Mouse (Mus musculus): ENCODE measurements at regions not wholly inside any gene's neighbourhood (a gene's known extent, or its start where the extent isn't known, plus 50 kb on each side); places are given as distances from the start of the nearest gene placed in this dataset.

GRCm38 (mm10) chr7:71873817-71874216, 432.6 kb downstream of the Mctp2 start:
- DNase-seq: no peak

DNA sequence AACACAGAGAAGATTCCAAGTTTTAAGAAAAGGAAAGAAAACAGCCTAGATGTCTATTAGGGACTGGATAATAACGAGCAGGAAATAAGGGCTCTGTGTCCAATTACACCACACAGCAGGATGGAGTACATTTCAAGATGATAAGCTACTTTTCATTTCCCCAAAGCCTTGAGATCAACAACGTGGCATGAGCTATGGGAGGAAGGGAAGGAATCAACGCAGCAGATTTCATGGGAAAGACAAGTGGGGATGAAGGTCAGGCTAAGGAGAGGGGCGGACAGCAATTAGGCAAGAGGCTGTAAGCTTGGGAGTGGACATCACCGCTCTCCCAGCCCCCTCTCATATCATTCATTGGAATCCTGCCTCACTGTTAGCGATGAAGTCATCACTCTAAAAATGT, 433.5 kb downstream of the Mctp2 start:
- no peak for DNase-seq

DNA sequence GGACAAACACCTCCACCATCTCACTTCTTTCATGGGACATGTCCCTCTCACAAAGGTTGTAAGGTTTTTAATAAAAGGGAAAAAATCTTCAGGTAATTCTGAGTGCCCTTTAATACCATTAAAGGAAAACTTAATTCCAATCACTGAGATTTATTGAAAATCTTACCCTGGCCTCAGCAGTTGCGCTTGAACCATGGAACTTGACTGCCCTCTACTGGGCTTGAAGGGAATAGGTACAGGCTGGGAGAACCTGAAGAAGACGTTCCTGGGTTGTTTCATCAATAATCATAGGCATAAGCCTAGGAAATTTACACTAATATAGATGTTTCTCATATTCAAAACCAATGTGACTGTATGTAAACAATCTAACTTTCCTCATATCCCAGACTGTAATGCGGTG, 439.3 kb downstream of the Mctp2 start:
- peak; percentile 14 for DNase-seq

GRCm38 (mm10) chr7:71865371-71866166, 440.8 kb downstream of the Mctp2 start:
- no peak for DNase-seq

GRCm38 (mm10) chr7:71852864-71853263, 453.5 kb downstream of the Mctp2 start:
- DNase-seq: no peak

DNA sequence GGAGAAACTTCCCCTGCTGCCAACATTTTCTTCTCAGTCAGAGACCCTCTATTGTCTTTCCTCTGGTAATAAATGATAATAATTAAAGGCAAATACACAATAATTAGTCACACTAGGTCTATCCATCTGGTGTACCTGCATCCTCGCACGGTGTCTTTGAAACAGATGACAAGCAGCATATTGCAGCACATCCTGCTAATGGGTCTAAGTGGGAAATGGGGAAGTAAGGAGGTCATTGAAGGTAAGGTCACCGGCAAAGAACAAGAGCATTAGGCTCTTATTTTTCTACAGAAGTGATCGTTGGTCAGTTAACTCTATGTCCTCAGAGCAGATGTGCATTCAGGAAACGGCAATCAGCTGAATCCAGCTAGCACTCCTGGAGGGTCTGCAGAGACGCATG, 457.2 kb downstream of the Mctp2 start:
- no peak for DNase-seq

DNA sequence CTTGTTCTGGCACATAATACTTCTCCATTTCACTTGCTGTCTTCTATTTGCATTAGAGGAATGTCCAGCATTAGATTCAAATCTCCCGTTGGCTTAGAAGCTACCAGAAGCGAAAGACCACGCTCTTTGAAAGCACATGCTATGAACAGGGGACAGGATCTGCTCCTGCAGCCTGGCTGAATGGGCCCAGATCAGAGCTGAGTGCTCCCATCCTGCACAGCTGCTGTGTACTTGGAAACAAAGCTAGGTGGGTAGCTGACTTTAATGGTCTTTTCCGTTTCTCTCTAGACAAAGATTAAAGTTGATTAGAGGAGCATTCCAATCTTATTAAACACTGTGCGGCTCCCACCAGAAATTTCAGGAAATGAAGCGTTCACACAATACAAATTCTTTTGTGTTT, 468.6 kb downstream of the Mctp2 start:
- no peak for DNase-seq

DNA sequence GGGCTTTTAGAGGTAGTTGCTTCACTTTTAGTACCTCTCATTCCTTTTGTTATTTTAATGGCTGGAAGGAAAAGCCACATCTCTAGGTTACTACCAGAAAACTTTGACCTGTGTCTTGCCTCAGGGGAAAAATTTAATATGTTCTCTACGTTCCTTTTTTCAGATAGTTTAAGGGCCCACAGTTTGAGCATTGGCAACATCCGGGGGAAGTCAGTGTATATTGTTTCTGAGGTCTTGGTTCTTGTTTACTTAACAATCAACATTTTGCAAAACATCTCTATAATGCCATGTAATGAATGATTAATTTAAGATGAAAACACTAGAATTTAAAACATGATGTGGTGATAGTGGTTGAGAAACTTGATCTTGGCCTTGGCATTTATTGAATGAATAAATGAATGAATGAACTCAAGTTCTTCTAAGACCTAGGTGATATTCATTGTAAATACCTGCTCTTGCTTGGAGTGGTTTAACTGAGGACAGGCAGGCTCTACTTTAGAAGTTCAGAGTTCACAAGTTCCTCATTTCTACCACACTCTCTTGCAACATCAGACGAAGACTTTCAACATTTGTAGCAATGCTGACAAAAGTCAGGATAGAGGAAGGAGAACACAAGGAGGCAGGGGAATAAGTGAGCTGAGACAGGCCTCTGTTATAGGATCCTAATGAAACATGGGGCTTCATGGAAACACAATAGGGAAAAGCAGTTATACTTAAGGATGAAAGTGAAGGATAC, 474.4 kb downstream of the Mctp2 start:
- DNase-seq: no peak

- no peak for DNase-seq
These were observed 476.8 kb downstream of the Mctp2 start for GRCm38 (mm10) chr7:71829567-71829966.

DNA sequence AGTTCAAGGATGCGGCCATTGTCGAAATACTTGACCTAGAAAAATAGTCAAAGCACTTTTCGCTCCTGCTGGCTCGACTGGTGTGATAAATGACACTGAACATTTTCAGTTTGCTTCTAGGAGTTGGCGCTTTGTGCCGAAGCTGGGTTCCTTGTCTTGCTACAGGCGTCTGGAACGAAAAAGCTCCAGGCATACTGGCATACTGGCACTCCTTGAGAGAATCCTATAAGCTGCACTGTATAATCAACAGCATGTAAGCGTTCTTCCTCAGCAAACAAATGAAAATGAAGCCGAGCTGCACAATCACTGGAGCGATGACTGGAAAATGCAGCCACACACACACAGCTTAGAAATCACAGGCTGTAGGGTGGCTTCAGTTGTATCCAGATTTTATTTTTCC, 464.9 kb upstream of the Gm10295 start:
- no peak for DNase-seq

GRCm38 (mm10) chr7:71794201-71794600, 442.9 kb upstream of the Gm10295 start:
- DNase-seq: no peak

DNA sequence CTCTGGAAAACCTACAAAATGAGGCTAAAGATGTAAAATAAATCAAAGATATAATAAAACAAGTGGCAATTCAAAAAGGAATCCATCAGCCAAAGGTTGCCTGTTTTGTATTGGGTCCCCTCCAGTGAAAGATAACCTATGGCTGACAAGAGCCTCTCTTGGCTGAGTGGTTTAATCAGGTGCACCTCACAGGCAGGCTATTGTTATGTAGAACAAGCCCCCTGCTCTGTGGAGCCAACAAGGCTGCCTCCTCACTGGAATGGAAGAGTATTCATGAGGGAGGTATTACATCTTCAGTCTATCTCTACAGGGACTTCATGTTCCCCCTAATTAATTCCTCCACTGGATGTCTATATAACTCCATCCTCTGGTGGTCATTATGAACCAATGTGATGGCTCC, 437.1 kb upstream of the Gm10295 start:
- DNase-seq: no peak

DNA sequence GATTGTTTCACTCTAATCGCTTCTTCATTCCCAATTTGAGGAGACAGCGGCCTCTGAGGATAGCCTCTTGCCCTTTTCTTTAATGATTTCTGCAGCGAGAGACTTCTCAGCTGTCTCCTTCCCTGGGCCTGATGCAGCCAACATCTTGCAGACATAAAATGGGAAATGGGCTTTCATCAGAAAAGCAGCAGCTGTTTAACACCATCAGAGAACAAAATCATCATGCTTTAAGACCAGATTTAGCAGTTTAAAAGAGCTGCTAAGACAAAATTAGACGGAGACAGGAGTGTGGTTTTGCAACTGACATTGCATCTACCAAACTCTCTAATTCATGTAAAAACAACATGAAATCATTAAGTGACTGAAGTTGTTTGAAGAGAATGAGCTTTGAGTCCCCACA, 431.2 kb upstream of the Gm10295 start:
- no peak for DNase-seq

DNA sequence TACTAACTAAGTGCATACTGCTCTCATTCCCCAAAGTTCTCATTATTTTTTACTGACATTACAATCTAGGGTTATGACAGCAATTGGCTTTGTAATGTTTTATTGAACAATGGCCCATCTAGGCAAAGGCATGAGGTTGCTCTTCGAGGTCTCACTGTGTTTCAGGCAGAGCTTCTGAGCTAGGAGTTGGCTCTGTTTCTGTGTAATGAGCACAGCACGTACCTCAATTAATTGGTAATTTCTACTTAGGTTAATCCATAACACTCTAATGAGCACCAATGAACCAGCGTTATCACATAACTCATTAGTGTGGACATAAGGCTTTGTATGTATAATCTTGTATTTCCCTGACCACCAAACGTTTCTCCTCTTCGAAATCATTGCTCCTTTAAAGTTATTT, 398.6 kb upstream of the Gm10295 start:
- DNase-seq: no peak

DNA sequence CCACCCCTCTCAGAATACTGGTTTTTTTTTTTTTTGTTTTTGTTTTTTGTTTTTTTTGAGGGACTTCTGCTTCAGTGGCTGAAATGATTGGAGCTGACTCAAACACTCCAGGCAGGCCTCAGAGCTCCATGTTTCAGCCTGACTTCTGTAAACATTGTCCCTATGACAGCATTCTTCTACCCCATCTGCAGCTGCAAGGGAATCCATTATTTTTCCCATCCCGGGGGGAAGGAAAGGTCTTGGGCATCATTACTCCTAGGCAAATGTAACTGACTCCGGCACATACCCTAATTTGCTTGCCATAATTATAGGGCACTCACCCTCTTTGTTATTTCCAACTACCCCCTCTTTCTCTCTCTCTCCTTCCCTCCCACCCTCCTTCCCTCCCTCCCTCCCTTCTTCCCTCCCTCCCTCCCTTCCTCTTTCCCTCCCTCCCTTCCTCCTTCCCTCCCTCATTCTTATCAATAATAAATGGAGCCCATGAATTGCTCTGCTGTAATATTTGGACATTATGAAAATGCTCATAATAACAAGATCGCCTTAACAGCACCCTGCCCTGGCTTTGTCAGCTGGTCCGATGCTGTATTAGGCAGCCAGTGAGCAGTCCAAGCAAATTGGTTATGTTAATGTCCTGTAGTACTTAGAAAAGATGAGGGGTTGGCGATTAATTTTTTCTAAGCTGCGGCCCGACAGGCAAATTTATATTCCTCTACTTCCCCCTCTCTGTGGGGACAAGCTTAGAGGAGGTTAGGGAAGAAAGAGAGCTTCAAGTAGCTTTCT, 395.0 kb upstream of the Gm10295 start:
- DNase-seq: no peak

DNA sequence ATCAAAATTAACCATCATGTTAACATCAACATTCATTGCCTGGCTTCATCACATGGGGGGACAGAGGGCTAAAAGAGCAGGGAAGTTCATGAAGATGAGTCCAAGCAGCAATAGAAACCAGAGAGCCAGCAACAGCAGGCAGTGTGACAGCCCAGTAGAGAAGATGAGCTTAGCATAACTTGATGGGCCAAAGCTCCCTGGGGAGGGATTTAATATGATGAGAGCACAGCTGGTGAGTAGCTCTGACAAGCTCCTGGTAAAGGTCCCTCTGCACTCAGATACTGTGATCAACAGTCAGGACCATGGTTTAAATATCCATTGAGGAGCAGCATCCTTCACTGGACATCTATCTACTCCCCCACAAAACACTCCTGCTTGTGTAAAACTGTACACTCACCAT, 377.2 kb upstream of the Gm10295 start:
- DNase-seq: no peak

GRCm38 (mm10) chr7:71708209-71708608, 356.9 kb upstream of the Gm10295 start:
- DNase-seq: no peak

DNA sequence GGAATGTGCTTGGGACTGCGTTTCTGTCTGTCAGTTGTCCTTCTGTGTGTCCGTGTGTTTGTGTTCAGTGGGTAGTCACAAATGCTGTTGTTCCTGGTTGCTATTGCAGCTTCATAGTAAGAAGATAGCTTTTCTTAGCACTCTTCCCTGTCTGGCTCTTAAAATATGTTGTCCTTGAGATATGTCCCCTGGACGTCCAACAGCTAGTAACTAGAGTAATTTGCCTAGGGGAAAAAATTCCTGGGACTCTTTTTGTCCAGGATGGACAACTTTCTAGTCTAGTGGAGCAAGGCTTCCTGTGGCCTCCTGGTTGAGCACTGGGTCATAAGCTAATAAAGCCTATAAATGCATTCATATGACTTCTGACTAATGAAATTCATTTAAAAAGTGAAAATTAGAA, 354.9 kb upstream of the Gm10295 start:
- no peak for DNase-seq

- peak; percentile 22 for DNase-seq
These were observed 354.3 kb upstream of the Gm10295 start for GRCm38 (mm10) chr7:71705426-71706050.

DNA sequence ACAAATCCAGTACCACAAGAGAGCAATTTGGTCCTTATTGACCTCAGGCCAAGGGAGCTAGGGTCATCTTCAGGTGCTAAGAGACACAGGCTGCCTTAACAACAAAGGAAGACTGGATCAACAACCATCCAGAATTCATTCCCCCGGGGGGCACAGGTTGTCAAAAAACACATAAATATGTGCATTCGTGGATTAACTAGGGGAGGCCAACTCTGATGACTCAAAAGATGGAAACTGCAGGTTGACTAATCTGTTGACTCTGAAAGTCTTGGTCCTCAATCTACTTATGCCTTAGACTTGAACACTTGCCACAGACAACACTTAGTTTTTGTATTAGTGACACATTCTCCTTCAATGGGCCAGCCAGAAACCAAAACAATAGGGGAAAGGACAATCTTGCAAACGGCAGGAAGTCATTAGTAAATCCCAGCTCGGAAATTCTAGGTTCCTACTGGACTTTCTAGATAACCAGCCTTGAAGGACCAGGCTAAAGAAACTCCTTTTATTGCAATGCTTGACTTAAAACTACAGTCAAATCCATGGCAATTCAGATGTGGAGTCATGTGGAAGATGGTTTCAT, 353.5 kb upstream of the Gm10295 start:
- DNase-seq: no peak

Measured in right cerebral cortex, postnatal 14 days (tissue).